Mouse (Mus musculus) liver, adult 2 months (tissue): ENCODE data around the gene Eddm3b.

Experiments
- CTCF ChIP-seq: fragments of 200-500 bp; IDR thresholded peaks from 2 replicates; pipeline ENCODE4 v1.5.1; 2011; ENCODE audit warnings: low read depth, low read length, control low read depth
- POLR2A ChIP-seq: fragments of 200-500 bp; IDR thresholded peaks from 2 replicates; pipeline ENCODE4 v1.6.1; 2011; ENCODE audit warnings: low read length, control low read depth; ENCODE audit not compliant: insufficient read depth; ENCODE audit errors: extremely low read depth

DNA sequence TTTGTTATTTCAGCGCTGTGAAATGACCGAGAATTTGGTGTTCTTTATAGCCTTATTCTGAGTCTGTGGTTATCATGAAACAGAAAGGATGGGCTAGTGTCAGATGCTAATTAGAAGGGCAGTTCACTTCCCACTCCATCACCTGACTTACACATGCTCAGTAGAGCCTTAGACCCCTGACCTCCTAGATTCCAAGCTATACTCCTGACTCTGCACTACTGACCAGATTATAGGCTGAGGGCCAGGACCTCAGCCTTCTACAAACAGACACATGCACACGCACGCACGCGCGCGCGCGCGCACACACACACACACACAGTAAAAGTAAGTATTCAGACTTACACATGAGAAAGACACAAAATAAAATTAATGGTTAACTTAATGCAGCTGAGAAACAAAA, 15.3 kb upstream of the Eddm3b start:
- no peak for TF ChIP-seq CTCF
- TF ChIP-seq POLR2A = no peak
